Mouse (Mus musculus): ENCODE measurements around the gene Pde6d. TPM values are rescaled to one million over a fixed set of nuclear protein-coding genes. Genes with fewer than 3 reads are reported as not detected.

The Pde6d gene
- polyA plus RNA-seq, 1 experiment from 2014 or later = 88.4 TPM

GRCm38 (mm10) chr1:86562663-86563062, 19.8 kb downstream of the Pde6d start:
- H3K4me1 ChIP-seq (ENCODE audit: control insufficient read depth, insufficient read depth, low read length) = no peaks in the 10 kb centered on the region
- H3K27me3 ChIP-seq (ENCODE audit: control insufficient read depth, insufficient read depth, low read length) = no peaks in the 10 kb centered on the region
- DNase-seq (ENCODE audit: low spot score) = no peak
- no peaks in the 10 kb centered on the region; the same call in 1 of the 2 replicates for H3K36me3 ChIP-seq (replicated peaks; ENCODE audit: control insufficient read depth, insufficient read depth, low read depth, low read length)
- H3K27ac ChIP-seq (replicated peaks; ENCODE audit: low read depth, low read length) = no peak overlapping the region
- no peak overlapping the region for H3K4me2 ChIP-seq (ENCODE audit: low read depth, low read length)
- no peak overlapping the region for H3K4me3 ChIP-seq (ENCODE audit: low read depth, low read length)
- 89% methylated on average over 2 of the region's 2 CpGs for WGBS
- H3K9me3 ChIP-seq (replicated peaks; ENCODE audit: control insufficient read depth, low read length) = no peaks in the 10 kb centered on the region
- no peak overlapping the region for H3K9ac ChIP-seq (replicated peaks; ENCODE audit: low read length)
- ATAC-seq (replicated peaks; ENCODE audit: insufficient number of reproducible peaks, low FRiP score, low TSS enrichment, low read depth) = no peak

DNA sequence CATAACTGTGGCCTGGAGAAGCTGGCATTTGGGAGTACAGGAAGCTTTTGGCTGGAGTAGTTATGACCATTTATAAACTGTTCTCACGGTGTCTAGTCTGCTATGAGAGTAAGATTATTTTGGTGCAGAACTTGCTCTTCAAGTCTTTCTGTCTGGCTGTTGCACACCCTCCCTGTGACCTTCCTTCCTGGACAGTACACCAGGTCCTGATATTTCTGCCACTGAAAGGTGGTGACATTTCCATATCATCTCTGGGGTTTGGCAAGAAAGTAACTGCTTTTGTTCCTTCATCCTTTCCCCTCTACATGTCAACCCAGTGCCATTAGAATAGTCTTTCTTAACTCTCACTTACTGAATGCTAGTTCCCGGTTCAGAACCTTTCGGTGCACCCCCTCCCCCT, 23.2 kb downstream of the Pde6d start:
- no peak overlapping the region for H3K4me2 ChIP-seq (ENCODE audit: low read depth, low read length)
- no peak overlapping the region for H3K9ac ChIP-seq (replicated peaks; ENCODE audit: low read length)
- 89% methylated on average over 3 of the region's 3 CpGs for WGBS
- no peaks in the 10 kb centered on the region for H3K27me3 ChIP-seq (ENCODE audit: control insufficient read depth, insufficient read depth, low read length)
- H3K9me3 ChIP-seq (replicated peaks; ENCODE audit: control insufficient read depth, low read length) = no peaks in the 10 kb centered on the region
- H3K4me3 ChIP-seq (ENCODE audit: low read depth, low read length) = no peak overlapping the region
- ATAC-seq (replicated peaks; ENCODE audit: insufficient number of reproducible peaks, low FRiP score, low TSS enrichment, low read depth) = no peak
- H3K4me1 ChIP-seq (ENCODE audit: control insufficient read depth, insufficient read depth, low read length) = no peaks in the 10 kb centered on the region
- DNase-seq (ENCODE audit: low spot score) = no peak
- H3K36me3 ChIP-seq (replicated peaks; ENCODE audit: control insufficient read depth, insufficient read depth, low read depth, low read length) = no peaks in the 10 kb centered on the region; the same call in 1 of the 2 replicates
- H3K27ac ChIP-seq (replicated peaks; ENCODE audit: low read depth, low read length) = no peak overlapping the region

GRCm38 (mm10) chr1:86557872-86558271, 24.6 kb downstream of the Pde6d start:
- H3K9ac ChIP-seq (replicated peaks; ENCODE audit: low read length) = no peak overlapping the region
- no peak overlapping the region for H3K4me2 ChIP-seq (ENCODE audit: low read depth, low read length)
- H3K27ac ChIP-seq (replicated peaks; ENCODE audit: low read depth, low read length) = no peak overlapping the region
- H3K9me3 ChIP-seq (replicated peaks; ENCODE audit: control insufficient read depth, low read length) = no peaks in the 10 kb centered on the region
- H3K36me3 ChIP-seq (replicated peaks; ENCODE audit: control insufficient read depth, insufficient read depth, low read depth, low read length) = no peaks in the 10 kb centered on the region
- DNase-seq (ENCODE audit: low spot score) (no peak), ATAC-seq (replicated peaks; ENCODE audit: insufficient number of reproducible peaks, low FRiP score, low TSS enrichment, low read depth) (no peak)
- no peaks in the 10 kb centered on the region for H3K4me1 ChIP-seq (ENCODE audit: control insufficient read depth, insufficient read depth, low read length)
- 72% methylated on average over 7 of the region's 7 CpGs for WGBS
- no peak overlapping the region for H3K4me3 ChIP-seq (ENCODE audit: low read depth, low read length)
- no peaks in the 10 kb centered on the region for H3K27me3 ChIP-seq (ENCODE audit: control insufficient read depth, insufficient read depth, low read length)

- no peak overlapping the region for H3K9ac ChIP-seq (replicated peaks; ENCODE audit: low read length)
- H3K9me3 ChIP-seq (replicated peaks; ENCODE audit: control insufficient read depth, low read length) = no peaks in the 10 kb centered on the region
- ATAC-seq (replicated peaks; ENCODE audit: insufficient number of reproducible peaks, low FRiP score, low TSS enrichment, low read depth) (no peak), DNase-seq (ENCODE audit: low spot score) (no peak)
- no peak overlapping the region for H3K4me3 ChIP-seq (ENCODE audit: low read depth, low read length)
- H3K36me3 ChIP-seq (replicated peaks; ENCODE audit: control insufficient read depth, insufficient read depth, low read depth, low read length) = no peaks in the 10 kb centered on the region
- H3K4me2 ChIP-seq (ENCODE audit: low read depth, low read length) = no peak overlapping the region
- no peak overlapping the region for H3K27ac ChIP-seq (replicated peaks; ENCODE audit: low read depth, low read length)
- 83% methylated on average over 3 of the region's 3 CpGs for WGBS
- H3K27me3 ChIP-seq (ENCODE audit: control insufficient read depth, insufficient read depth, low read length) = no peaks in the 10 kb centered on the region
- no peaks in the 10 kb centered on the region for H3K4me1 ChIP-seq (ENCODE audit: control insufficient read depth, insufficient read depth, low read length)
Measured at GRCm38 (mm10) chr1:86555665-86556064, 26.8 kb downstream of the Pde6d start.

DNA sequence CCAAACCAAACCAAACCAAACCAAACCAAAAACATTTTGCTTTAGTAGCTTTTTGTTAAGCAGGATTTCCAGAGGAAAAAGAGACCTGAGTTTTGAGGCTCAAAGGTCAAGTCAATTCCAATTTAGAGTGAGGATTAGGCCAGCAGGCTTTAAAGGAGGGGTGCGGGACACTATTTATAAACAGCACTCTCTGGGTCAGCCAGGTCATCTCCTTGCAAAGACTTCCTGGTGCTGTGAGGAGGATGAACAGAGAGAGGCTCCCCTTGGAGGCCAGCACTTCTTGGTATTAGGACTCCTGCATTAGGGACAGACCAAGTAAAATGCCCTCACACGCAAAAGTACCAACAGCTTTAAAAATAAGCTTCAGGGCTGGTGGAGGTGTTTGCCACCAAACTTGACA, 30.6 kb downstream of the Pde6d start:
- 27% methylated on average over 2 of the region's 2 CpGs for WGBS
- no peak for ATAC-seq (replicated peaks; ENCODE audit: insufficient number of reproducible peaks, low FRiP score, low TSS enrichment, low read depth)

GRCm38 (mm10) chr1:86551299-86551698, 31.1 kb downstream of the Pde6d start:
- Histone ChIP-seq H3K4me1 (ENCODE audit: control insufficient read depth, insufficient read depth, low read length) (no peaks in the 10 kb centered on the region), H3K9me3 (replicated peaks; ENCODE audit: control insufficient read depth, low read length) (no peaks in the 10 kb centered on the region), H3K36me3 (replicated peaks; ENCODE audit: control insufficient read depth, insufficient read depth, low read depth, low read length) (no peaks in the 10 kb centered on the region), H3K9ac (replicated peaks; ENCODE audit: low read length) (no peak overlapping the region), H3K4me3 (ENCODE audit: low read depth, low read length) (no peak overlapping the region), H3K4me2 (ENCODE audit: low read depth, low read length) (no peak overlapping the region), H3K27me3 (ENCODE audit: control insufficient read depth, insufficient read depth, low read length) (no peaks in the 10 kb centered on the region), H3K27ac (replicated peaks; ENCODE audit: low read depth, low read length) (no peak overlapping the region)
- DNase-seq (ENCODE audit: low spot score) (no peak), ATAC-seq (replicated peaks; ENCODE audit: insufficient number of reproducible peaks, low FRiP score, low TSS enrichment, low read depth) (no peak)
- WGBS = 71% methylated on average over 4 of the region's 4 CpGs

More for the DNA sequence above, 30.6 kb downstream of the Pde6d start:
- Histone ChIP-seq H3K4me1 (ENCODE audit: control insufficient read depth, insufficient read depth, low read length) (no peaks in the 10 kb centered on the region), H3K27ac (replicated peaks; ENCODE audit: low read depth, low read length) (no peak overlapping the region), H3K4me2 (ENCODE audit: low read depth, low read length) (no peak overlapping the region), H3K4me3 (ENCODE audit: low read depth, low read length) (no peak overlapping the region), H3K9ac (replicated peaks; ENCODE audit: low read length) (no peak overlapping the region), H3K27me3 (ENCODE audit: control insufficient read depth, insufficient read depth, low read length) (no peaks in the 10 kb centered on the region), H3K9me3 (replicated peaks; ENCODE audit: control insufficient read depth, low read length) (no peaks in the 10 kb centered on the region), H3K36me3 (replicated peaks; ENCODE audit: control insufficient read depth, insufficient read depth, low read depth, low read length) (no peaks in the 10 kb centered on the region)
- DNase-seq (ENCODE audit: low spot score) = no peak

- H3K9me3 ChIP-seq (replicated peaks; ENCODE audit: control insufficient read depth, low read length) = no peaks in the 10 kb centered on the region
- DNase-seq (ENCODE audit: low spot score) (no peak), ATAC-seq (replicated peaks; ENCODE audit: insufficient number of reproducible peaks, low FRiP score, low TSS enrichment, low read depth) (no peak)
- no peak overlapping the region for H3K4me2 ChIP-seq (ENCODE audit: low read depth, low read length)
- no peak overlapping the region for H3K27ac ChIP-seq (replicated peaks; ENCODE audit: low read depth, low read length)
- no peaks in the 10 kb centered on the region for H3K4me1 ChIP-seq (ENCODE audit: control insufficient read depth, insufficient read depth, low read length)
- no peaks in the 10 kb centered on the region; the same call in 1 of the 2 replicates for H3K36me3 ChIP-seq (replicated peaks; ENCODE audit: control insufficient read depth, insufficient read depth, low read depth, low read length)
- H3K9ac ChIP-seq (replicated peaks; ENCODE audit: low read length) = no peak overlapping the region
- no peak overlapping the region for H3K4me3 ChIP-seq (ENCODE audit: low read depth, low read length)
- H3K27me3 ChIP-seq (ENCODE audit: control insufficient read depth, insufficient read depth, low read length) = no peaks in the 10 kb centered on the region
- WGBS = 52% methylated on average over 3 of the region's 3 CpGs
Measured at GRCm38 (mm10) chr1:86546797-86547196, 35.6 kb downstream of the Pde6d start.

DNA sequence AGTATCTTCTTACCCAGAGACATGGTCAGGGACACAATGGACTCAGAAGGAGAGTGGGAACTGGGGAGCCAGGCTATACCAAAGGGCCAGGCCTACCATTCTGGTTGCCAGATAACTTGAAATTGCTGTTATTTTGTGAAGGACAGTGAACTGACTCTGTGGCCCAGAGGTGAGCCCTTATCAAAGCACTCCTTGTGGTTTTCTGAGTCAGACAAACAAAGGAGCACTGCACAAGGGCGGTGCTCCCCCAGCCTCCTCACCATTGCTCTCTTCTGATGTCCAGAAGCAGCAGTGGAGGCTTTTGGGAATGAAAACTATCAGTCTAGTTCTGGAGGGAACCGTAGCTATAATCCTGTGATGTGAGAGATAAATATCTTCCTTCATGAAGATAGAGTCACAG, 39.8 kb downstream of the Pde6d start:
- H3K9ac ChIP-seq (replicated peaks; ENCODE audit: low read length) = no peak overlapping the region
- H3K36me3 ChIP-seq (replicated peaks; ENCODE audit: control insufficient read depth, insufficient read depth, low read depth, low read length) = no peaks in the 10 kb centered on the region; the same call in 1 of the 2 replicates
- DNase-seq (ENCODE audit: low spot score) (no peak), ATAC-seq (replicated peaks; ENCODE audit: insufficient number of reproducible peaks, low FRiP score, low TSS enrichment, low read depth) (no peak)
- H3K27me3 ChIP-seq (ENCODE audit: control insufficient read depth, insufficient read depth, low read length) = no peaks in the 10 kb centered on the region
- H3K9me3 ChIP-seq (replicated peaks; ENCODE audit: control insufficient read depth, low read length) = no peaks in the 10 kb centered on the region
- no peaks in the 10 kb centered on the region for H3K4me1 ChIP-seq (ENCODE audit: control insufficient read depth, insufficient read depth, low read length)
- WGBS = 89% methylated on average over 2 of the region's 2 CpGs
- H3K27ac ChIP-seq (replicated peaks; ENCODE audit: low read depth, low read length) = no peak overlapping the region
- H3K4me2 ChIP-seq (ENCODE audit: low read depth, low read length) = no peak overlapping the region
- H3K4me3 ChIP-seq (ENCODE audit: low read depth, low read length) = no peak overlapping the region
